Mouse (Mus musculus) 3134 (cell line): ENCODE results near the gene Clk2.
A peak's percentile ranks its signal among the peaks of the same experiment; 100 is the strongest.

Experiments used
- DNase-seq: peaks from one replicate; pipeline ENCODE4 v3.0.0-alpha.2; 2011; ENCODE audit warnings: low spot score; ENCODE audit not compliant: insufficient read length; ENCODE audit errors: extremely low read depth

Clk2 gene

DNA sequence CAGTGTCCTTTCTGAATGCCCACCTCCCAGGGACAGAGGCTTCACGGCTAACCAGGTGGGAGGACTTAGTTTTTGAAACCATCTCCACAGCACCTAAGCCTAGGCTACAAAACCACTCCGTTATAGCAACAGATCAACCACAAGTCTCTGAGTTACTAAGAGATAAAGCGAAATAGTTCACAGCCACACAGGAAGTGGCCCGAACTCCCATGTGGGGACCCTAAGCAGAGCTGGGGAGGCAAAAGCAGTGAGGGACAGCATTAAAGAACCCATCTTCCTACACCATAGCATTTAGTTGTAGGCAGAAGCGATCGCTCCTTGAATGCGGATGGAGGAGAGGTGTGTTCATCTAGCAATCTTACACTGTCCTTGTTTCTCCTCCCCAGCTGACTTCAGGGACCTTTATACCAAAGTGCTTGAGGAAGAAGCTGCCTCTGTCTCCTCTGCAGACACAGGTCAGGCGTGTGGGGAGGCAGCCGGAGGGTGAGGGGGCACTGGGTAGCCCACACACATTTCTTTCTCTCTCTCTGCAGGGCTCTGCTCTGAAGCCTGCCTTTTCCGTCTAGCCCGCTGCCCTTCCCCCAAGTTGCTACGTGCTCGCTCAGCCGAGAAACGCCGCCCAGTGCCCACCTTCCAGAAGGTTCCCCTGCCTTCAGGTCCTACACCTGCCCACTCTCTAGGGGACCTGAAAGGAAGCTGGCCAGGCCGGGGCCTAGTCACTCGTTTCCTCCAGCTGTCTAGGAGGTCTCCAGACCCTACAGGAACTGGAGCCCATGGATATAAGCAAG is 23.3 kb downstream of the Clk2 start:
- DNase-seq: no peak

DNA sequence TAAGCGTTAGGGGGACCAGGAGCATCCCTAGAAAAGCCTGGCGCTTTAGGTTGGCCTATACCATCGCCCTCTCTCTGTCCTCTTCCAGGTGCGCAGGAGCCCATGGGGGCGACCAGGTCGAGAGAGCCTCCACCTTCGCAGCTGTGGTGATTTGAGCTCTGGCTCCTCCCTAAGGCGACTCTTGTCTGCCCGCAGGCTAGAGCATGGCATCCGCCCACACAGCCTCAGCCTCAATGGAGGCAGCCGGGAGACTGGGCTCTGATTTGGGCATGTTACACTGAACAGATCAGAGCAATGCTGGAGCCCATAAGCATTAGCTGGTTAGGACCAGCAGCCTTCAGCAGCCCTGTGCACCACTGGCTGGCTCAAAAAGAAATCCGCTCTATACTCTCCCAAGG is 23.9 kb downstream of the Clk2 start:
- no peak for DNase-seq

DNA sequence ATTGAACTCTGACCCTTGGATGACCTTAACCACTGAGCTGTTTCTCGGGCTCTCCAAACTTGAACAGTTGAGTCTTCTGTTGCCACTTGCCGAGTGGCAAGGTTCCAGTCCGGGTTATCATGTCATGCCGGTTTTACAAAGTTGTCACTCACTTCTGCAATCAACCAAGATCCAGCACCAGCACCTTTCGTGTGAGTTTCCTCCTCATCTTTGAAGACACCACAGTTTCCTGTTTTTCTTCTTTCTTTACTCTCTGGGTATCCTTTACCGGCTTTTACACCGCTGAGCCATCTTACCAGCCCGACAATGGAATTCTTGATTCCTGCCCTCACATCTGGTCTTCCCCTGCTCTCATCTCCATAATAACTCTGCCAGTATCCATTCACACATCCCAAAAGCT is 25.8 kb downstream of the Clk2 start:
- DNase-seq: no peak

DNA sequence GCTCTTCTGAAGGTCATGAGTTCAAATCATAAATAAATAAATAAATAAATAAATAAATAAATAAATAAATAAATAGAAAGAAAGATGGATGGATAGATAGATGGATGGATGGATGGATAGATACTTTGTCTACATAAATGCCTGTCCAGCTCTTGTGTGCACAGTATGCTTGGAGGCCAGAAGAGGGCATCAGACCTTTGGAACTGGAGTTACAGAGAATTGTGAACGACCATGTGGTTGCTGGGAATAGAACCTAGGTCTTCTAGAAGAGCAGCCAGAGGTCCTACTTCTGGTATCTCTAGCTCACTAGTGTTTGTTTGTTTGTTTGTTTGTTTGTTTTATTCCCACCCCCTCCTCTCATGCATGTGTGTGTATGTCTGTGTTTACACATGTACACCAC is 28.8 kb downstream of the Clk2 start:
- no peak for DNase-seq

DNA sequence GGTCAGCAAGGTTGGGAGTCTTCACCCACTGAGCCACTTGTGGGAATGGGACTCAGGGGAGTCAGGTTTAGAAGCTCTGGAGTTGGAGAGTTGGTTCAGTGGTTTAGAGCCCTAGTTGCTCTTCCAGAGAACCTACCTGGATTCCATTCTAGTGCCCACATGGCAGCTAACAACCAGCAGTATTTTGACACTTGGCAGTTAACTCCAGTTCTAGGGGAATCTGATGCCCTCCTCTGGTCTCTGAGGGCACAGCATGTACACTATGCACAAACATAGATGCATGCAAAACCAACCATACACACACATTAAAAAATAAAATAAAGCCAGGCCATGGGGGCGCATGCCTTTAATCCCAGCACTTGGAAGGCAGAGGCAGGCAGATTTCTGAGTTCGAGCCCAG is 29.3 kb downstream of the Clk2 start:
- no peak for DNase-seq

DNA sequence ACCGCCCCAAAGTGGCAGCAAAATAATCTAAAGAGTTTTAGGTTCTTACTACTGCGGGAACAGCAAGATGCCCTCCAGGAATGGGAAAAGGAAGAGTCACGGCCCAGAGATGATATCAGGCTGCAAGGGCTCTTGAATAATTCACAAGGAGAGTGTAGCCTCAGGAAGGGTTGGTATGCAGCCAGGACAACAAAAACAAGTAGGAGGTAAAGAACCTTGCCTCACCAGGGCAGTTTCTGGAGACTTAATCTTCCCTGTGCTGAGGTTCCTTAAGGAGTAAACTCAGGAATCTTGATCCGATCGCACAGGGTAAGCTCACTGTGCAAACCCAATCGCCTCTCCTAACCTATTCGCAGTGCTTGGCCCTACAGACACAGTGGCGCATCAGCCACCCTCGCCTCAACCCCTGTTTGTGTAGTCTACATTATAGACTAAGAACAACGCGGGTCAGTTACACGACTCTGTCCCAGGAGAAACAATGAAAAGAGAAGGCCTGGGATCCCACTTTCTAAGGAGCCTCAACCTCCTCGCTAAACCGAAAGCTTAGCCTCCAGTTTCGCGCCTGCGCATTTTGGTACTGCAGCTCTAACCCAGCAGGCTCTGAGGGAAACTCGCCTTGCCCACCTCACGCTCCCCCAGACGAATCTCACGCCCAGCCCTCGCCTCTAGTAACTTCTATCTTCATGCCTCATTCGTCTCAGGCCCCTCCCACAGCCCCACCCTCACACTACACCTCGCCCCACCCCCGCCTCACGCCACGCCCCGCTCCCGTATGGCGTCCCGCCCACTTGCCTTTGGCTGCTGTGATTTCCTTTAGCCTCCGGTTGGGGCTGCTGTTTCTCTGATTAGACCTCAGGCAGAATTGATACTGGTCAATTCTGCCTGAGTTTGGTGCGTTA is 31.6 kb downstream of the Clk2 start:
- peak; percentile 94 for DNase-seq

DNA sequence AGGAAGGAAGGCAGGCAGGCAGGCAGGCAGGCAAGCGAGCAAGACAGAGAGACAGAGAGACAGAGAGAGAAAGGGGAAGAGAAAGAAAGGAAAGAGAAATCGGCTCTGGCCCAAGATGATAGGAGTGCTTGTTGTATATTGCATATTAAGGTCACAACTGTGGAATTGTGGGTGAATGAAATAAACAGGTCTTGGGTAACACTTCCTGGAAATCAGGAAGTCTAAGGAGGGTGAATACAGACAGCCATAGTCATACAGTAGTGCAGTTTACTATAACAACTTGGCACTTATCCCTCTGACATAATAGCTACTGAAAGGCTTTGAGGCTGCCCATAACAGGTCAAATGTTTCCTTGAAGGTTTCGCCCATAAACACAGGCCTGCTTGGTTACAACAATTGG is 35.2 kb downstream of the Clk2 start:
- DNase-seq: no peak

DNA sequence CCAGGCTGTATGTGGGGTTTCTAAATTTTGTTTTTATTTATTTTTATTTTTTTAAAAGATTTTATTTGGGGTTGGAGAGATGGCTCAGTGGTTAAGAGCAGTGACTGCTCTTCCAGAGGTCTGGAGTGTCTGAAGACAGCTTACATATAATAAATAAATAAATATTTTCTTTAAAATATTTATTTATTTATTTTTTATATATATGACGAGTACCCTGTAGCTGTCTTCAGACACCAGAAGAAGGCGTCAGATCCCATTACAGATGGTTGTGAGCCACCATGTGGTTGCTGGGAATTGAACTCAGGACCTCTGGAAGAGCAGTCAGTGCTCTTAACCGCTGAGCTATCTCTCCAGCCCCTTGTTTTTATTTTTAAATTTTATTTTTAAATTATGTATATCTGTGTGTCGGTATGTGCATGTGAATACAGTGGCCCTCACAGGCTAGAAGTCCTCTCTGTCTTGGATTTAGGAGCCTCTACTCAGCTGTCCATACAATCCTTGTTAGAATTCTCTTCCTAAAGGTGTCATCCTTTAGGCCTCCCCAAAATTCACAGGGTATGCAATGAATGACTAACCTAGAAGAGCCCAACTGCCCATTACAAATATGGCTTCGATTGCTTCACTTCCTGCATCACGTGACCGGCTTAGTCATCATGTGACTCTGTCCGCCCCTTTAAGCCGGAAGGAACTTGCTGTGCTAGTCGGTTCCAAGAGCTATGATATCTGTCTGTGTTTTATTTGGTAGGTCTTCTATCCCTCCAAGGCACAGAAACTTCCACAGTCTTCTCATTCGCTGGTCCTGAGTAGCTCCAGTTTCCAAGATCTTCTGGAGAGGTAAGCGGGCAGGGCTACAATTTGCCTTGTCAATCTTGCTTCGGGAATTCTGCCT is 37.9 kb downstream of the Clk2 start, which contains the start of gene Gba:
Gene Gba (plus strand): TSS at position 676 of the 889 bp plus-strand sequence.
- DNase-seq: peak; percentile 66

DNA sequence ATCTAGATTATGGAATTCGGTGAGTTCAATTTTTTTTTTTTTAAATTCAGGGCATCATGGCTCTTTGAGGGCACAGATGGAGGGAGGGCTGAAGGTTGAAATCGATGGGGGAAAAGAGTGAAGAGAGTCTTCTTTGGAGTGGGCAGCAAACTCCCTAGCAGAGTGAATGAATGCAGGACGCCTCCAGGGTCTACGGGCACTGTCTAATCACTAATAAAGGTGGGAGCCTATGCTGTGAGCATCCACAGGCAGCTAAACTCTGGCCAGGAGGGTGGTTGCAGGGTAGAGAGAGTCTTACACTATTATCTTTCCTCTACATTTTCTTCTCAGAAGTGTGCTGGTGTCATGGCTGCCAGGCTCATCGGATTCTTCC is 38.5 kb downstream of the Clk2 start:
- no peak for DNase-seq

DNA sequence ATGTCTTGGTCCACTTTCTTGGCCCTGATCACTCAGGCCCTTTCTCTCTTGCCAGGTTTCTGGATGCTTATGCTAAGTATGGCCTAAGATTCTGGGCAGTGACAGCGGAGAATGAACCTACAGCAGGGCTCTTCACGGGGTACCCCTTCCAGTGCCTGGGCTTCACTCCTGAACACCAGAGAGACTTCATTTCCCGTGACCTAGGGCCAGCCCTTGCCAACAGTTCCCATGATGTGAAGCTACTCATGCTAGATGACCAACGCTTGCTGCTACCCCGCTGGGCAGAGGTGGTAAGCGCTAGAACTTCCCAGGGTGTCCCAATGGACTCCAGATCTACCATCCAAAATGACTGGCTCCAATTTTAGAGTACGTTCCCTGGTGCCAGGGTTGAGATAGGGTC is 41.5 kb downstream of the Clk2 start:
- DNase-seq: no peak

DNA sequence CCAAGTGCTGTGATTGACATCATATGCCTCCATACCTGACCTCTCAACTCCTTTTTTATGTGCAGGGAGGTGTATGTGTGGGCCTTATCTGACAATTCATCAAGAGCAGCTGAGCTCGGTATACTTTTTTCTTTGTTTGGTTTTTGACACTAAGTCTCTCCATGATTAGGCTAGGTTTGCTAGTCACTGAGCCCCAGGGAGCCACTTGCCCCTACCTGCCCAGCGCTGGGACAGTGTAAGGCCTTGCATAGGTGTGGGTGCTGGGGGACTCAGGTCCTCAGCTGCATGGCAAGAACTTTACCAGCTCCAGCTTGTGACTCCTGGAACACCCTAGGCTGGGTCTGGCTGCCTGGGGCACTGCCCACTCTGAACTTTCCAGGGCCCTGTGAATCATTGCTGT is 42.1 kb downstream of the Clk2 start:
- no peak for DNase-seq

DNA sequence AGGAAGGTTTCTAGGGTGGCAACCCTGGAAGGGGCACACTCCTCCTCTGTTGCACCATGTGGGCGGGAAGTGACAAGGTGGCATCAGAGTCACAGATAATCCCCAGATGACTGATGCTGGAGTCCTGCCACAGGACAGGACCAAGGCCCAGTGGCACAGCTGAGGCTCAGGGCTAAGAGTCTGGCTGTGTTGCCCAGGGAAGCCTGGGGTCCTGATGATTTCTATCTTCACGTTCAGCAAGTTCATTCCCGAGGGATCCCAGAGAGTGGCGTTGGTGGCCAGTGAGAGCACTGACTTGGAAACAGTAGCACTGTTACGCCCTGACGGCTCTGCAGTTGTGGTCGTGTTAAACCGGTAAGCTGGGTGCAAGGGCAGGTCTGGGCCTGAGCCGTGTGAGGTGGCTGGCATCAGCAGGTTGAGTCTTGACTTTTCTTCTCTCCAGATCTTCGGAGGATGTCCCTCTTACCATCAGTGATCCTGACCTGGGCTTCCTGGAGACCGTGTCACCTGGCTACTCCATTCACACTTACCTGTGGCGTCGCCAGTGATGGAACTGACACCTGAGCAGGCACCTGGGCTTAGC is 43.6 kb downstream of the Clk2 start:
- DNase-seq: no peak

DNA sequence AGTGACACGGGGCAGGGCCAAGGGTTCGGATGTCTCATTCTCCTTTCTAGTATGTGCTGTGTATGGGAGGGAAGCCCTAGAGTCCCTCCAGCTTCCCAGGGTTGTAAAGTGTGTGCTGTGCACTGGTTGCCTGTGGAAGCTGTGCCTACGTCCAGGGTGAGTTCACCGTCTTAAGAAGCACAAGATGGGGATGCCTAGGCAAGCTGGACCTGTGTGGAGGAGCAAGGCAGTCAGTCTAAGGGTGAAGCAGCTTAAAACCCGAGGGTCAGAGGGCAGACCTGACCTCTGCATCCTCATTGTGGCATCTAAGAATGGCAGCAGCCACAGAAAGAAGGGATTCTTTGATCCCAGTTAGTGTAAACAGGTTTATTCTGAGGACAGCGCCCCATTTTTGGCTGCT is 44.1 kb downstream of the Clk2 start:
- no peak for DNase-seq

DNA sequence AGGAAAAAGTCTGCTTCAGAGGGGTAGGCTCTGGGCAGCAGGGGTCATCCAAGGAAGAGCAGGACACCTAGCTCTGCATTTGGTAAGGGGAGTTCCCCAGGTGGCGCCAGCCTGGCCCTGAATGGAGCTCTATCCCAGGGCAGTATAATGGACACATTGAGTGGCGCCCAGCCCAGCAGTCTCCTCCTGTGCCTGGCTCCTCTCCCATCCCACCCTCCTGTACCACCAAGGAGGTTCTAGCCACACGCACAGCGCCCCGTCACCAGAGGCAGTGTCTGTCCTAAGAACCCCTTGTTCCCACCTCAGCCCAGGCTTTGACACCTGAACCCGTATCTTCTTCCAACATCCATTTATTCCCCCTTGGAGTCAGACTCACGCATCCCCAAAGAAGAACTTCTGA is 45.1 kb downstream of the Clk2 start:
- no peak for DNase-seq

DNA sequence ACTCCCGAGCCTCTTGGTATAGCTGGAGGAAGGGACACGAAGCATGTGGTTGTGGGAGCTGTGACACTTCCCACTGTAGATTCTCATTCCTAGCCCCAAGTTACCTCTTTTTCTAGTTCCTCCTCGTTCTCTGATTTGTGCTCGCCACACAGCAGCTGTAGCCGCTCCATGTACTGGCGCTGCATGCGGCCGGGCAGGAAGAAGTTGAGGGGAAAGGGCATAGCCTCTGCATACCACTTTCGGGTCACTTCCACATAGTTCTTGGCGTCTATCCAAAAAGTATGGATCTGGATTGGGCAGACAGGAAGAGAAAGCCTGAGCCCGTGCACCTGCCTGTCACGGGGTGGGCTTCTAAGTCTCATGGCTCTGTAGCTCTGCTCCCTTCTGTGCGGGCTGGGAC is 45.6 kb downstream of the Clk2 start:
- DNase-seq: no peak

DNA sequence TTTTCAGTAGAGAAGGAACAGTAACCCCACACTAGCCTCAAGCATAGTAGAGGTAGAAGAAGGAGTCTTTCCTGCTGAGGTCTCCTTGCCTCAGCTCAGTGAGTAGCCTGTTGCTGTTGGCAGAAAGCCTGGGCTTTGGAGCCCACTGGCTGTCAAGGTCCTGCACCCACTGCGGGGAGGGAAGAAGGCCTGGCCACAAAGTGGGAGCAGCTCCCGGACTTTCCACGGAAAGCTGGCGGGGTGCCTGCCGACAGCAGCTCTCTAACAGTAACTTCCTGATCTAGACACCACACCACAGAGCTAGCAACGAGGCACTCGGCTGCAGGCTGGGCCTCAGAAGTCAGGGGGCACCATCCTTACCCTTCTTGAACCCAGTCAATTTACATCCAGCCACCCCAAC is 46.1 kb downstream of the Clk2 start:
- peak; percentile 38 for DNase-seq

DNA sequence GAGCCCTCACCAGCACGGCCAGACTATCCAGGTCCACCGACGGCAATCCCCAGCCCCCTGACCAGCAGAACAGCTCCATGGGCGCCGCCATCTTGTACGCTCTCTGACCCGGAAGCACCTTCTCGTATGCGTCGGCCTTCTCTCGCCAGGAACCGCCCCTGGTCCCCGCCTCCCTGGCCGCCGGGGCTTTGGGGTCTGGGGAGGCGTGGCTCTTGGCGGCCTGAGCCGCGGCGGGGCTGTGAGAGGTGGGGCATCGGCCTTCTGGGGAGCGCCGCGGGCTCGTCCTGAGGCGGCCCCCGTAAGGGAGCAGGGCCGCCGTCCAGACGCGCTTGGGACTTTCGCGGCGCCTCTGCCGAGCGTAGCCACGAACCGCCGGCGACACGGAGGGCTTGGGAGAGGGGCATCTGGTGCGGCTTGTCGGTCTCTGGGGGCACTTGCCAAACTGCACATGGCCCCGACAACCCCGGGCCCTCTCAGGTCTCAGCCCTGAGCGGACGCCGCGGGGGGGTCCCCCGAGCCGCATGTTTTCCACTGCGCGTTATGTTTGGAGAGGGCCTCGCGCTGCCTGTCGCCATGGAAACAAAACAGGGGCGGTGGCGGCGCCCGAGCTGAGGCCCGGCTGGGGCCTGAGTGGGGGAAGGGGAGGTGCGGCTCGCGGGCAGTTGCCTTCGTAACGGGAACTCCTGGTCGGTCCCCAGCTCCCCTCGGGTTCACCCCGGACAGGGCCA is 49.4 kb downstream of the Clk2 start:
- DNase-seq: peak; percentile 90

DNA sequence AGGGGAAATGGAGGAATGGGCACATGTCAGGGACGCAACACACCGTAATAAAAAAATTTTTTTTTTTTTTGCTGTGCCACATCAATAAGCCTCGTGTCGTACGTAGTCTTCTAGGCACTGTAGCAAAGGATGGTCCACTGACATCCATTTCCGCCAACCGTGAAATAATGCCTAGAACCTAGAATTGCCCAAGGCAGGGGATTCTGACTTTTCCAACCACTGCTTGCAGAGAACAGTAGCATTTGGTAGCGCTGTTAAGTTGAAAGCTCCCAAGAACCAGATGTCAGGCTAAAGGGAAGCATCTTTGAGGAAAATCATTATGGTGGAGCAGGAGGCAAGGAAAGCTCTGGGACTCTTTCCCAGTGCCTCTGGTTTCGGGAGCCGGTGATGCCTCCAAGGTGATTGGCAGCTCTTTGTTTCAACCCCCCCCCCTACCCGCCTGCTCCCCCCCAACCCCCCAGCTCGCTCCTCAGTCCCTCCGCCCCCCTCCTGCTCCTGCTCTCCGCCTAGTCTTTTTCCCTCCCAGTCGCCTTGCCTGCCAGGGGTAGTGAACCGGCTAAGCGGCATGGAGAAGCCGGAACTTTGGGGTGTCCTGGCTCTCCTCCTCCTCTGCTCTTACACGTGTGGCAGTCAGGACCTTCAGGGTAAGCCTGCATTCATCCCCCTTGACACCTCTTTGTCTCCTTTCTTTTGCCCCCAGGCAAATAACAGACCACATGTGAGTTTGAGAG is 50.3 kb downstream of the Clk2 start, which contains the start of gene Thbs3:
Gene Thbs3 (plus strand): TSS at position 500 of the 731 bp plus-strand sequence.
- DNase-seq: no peak

DNA sequence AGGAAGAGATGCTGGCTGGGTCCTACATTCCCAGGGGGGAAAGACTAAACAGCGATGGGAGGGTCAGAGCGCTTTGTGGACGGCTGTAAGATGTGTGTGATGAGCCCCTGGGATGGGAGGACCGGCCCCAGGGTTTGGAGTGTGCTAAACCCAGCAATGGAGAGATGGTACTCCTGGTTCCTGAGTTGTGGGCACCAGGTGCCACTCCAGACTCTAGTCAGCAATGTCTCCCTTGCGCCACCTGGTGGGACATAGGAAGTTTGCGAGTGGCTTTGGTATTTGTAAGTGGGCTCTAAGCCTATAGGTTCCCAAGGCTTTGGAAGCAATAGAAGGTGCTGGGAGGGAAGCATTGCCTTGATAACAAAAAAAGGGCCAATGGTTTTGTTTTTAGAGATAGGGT is 51.3 kb downstream of the Clk2 start:
- DNase-seq: peak; percentile 60
